Mouse (Mus musculus): Measurements from ENCODE around the gene Treh.

Gene Treh

DNA sequence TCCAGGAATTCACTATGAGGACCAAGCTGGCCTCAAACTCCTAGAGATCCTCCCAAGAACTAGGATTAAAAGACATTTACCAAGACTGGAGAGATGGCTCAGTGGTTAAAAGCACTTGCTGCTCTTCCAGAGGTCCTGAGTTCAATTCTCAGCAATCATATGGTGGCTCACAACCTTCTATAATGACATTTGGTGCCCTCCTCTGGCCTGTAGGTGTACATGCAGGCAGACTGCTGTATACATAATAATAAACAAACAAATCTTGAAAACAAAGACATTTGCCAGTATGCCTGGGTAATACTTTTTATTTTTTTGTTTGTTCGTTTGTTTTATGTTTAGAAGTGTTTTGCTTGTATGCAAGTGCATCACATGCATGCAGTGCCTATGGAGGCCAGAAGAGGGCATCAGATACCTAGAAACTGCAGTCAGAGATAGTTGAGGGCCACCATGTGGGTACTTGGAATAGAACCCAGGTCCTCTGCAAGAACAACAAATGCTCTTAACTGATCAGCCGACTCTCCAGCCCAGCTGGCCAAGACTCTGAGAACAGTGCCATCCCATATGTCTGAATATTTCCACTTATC, 5.3 kb downstream of the Treh start:
- no peak for DNase-seq (ENCODE audit: low spot score in 2 of 2)

DNA sequence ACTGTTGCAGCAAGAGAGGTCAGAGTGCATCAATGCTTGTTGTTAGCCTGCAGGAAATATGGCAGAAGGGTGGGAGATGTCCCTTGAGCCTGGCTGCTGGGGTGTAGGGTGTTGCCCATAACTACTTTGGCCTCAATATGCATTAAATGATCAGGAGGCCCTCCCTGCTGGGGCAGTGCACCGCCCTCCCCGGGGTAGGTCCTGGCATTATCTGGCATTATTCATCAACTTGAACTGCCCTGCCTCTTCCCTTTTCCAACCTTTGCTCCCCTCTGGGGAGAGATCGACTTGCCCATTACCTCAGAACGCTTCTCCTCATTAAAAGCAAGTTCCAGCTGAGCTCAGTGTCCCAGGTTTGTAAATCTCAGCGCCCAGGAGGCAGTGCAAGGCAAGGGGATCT, 6.5 kb downstream of the Treh start:
- no peak for DNase-seq (ENCODE audit: low spot score in 2 of 2)

DNA sequence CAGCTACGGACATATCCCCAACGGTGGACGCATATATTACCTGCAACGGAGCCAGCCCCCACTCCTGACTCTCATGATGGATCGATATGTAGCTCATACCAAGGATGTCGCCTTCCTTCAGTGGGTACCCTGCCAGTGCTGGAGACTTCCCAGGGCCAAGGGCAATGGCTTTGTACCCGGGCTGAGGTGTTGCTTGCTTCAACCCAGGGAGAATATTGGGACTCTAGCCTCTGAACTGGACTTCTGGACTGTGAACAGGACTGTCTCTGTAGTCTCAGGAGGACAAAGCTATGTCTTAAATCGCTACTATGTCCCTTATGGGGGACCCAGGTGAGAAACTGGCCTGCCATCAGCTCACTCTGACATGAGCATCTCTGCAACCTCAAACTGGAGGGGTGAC, 10.0 kb downstream of the Treh start:
- no peak for DNase-seq (ENCODE audit: low spot score in 2 of 2)

DNA sequence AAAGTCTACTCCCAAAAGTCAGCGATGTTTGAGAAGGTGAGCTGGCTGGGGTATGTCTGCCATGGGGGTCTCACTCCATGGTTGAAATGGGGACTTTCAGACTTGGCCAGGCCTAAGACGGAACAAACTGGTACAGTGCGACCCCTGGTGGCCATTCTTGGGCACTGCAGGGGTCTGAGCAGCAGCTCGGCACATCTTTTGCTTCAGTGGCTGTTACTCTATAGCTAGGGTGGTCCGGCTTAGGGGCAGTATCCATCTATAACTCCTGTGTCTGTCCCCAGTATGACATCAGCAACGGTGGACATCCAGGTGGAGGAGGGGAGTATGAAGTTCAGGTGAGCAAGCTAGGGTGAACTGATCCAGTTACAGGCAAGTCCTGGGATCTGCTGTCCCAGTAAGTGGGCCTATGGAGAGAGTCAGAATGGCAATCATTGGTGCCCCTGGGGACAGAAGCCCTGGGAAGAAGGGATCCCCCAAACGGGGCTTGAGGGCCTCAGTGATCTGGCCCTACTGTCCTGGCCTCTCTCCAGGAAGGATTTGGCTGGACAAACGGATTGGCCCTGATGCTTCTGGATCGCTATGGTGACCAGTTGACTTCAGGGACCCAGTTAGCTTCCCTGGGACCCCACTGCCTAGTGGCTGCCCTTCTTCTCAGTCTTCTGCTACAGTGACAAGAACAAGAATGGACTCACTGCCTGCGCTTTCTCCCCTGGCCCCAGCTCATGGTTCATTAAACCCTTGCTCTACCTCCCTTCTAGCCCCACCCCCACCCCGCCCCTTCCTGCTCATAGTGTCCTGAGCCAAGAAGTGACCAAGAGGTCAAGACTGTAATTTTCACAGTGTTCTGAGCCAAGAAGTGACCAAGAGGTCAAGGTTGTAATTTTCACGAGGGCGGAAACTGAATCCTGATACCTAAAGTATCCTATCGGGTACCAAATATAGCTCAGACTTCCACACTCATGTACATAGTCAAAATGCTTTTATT, 12.6 kb downstream of the Treh start:
- peak in 1 of 2 experiments; percentile 75 for DNase-seq (ENCODE audit: low spot score in 2 of 2)

DNA sequence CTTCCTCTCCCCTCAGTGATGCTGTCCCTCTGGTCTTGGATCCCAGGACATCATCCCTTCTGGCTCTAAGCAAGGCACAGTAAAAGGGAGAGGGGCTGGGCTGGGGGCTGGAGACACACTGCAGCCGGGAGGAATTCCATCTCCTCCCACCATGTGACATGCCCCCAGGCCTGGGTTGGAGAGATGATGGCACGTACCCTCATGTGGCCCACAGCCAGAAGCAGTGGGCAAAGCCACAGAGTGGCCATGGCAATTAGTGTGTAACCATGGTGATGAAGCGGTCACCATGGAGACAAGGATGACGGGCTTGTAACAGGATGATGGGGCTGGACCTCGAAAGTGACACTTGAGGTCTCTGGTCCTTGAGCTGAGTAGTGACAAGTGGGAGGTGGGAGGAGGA, 13.6 kb downstream of the Treh start:
- DNase-seq (ENCODE audit: low spot score in 2 of 2): no peak

DNA sequence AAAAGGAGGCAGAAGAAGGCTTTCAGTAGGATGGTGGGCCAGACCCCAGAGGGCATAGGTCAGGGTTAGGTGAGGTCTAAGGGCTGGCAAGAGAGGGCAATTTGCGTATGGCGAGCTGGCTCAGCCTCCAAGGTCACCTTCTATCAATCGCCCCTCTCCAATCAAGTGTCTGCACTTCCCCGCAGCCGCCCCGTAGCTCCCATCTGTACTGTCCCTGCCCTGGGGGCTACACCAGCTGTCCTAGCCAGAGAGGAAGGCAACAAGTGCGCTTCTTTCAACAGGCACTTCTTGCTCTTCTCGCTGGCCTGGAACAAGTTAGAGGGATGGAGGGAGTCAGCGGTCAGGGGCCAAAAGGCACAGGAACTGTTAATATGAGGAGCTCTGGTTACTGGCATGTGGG, 15.0 kb downstream of the Treh start:
- no peak for DNase-seq (ENCODE audit: low spot score in 2 of 2)

DNA sequence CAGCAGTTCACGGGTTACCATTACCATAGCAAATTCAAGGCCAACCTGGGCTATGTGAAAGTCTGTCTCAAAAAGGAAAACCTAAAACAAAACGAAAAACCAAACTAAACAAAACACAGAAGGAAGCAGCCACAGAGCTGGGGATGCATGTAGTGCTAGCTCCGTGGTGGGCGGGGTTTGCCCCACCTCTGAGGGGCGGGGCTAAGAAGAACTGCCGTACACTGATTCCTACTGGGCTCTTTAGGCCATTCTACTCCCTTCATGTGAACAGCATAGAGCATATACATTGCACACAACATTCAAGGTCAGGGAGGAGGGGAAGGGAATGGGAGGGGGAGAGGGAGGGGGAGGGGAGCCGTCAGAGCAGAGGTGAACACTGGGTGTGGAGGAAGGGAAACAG, 17.6 kb downstream of the Treh start:
- DNase-seq (ENCODE audit: low spot score in 2 of 2): no peak

DNA sequence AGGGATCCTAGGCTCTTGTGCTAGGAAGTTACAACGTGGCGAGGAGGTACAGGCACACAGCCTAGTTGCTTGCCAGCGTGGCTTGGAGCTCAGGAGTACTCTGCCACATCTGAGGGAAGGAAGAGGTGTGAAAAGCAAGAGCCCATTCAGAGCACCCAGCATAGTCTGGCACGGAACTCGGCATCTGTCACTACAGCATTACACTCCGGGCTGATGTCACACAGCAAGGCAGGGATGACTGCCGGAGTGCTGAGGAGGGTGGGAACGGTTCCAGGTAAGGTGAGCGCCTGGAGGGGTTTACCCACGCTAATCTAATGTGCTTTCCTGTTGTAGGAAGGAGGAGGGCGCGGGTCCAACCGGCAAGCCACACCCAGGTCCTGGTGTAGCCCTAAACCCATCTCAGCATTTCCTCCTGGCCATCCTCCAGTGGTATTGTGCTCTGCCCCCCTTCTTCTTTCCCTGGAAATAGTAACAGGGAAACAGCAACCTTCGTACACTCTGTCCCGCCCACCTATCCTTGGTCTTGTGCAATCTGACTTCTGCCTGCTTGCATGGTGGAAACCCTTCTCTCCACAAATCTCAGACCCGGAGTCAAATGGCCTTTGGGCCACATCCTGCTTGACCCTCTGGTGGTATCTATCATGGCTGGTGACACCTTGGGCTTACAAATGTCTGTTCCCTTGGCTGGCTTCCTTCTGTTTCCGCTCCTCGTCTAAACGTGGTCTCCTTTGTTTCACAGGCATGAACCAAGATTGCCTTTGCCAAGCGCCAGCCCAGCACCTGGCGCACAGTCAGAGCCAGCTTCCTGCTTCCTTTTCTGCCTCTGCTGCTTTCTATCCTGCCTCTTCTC, 18.9 kb downstream of the Treh start:
- peak; percentile 36 to 57 for DNase-seq (ENCODE audit: low spot score in 2 of 2)

DNA sequence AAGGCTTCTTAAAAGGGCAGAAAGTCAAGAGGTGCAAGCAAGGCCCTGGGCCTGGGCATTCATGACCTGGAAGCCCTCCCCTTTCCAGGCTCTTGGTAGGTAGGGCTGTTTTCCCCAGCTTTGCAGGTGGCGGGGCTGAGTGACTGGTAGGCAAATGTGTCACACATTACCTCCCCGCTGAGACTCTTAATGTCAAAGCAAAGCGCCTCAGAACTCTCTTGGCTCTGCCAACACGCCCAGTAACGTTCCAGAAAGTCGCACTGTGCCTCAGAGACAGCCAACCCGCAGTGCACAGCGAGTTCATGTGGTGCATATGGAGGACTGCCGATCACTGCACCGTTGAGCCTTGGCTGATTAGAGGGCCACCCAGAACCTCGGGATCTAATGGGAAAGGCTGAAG, 20.0 kb downstream of the Treh start:
- no peak for DNase-seq (ENCODE audit: low spot score in 2 of 2)

DNA sequence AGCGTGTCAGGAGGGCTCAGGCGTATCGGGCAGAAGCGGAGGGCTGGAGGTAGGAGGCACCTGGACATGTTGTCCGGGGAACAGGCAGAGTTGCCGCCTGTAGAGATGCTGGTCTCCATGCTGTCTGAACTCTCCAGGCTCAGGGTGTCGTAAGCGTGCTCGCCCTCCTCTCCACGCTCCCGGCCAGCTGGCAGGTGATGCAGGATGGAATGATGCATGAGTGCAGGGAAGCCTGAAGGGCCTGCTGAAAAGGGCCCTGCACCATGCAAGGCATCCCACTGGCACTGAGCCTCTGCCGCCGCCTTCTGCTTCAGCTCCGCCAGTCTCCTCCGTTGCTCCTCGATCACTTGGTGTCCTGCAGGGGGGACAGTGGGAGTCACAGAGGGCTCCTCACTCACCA, 24.8 kb downstream of the Treh start:
- DNase-seq (ENCODE audit: low spot score in 2 of 2): no peak

DNA sequence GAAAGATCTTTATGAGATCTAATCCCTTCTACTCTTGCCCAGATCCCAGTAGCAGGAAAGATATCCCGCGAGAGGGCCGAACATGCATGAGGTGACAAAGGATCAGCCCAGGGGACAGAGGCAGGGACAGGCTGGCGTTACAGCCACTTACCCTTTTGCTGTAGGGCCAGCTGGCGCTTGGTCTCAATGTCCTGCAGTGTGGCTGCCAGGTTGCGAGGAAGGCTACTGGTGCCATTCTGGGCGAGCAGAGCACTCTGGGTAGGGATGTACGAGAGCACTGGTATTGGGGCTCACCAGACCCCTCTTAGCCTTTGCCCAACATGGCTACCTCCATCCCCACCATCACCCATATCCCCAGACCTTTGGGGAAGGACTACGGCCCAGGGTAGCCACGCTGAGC, 26.2 kb downstream of the Treh start:
- no peak for DNase-seq (ENCODE audit: low spot score in 2 of 2)

DNA sequence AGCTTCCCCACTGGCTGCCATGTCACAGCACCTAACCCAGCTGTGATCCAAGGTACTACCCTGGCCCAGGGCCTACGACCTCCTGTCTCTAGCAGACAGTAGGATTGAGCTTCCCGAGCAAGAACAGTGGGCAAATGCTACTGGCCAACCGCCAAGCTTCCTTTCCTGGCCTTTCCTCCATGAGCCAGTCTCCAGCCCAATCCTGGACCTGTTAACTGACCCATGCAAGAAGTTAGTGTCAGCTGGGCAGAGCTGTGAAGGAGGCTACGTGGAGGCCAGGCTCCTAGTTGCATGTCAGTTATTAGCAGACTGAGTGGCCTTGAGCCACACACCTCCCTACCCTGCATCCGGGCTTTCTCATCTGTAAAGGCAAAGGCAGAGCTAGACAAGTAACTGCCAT, 26.7 kb downstream of the Treh start:
- DNase-seq (ENCODE audit: low spot score in 2 of 2): no peak

DNA sequence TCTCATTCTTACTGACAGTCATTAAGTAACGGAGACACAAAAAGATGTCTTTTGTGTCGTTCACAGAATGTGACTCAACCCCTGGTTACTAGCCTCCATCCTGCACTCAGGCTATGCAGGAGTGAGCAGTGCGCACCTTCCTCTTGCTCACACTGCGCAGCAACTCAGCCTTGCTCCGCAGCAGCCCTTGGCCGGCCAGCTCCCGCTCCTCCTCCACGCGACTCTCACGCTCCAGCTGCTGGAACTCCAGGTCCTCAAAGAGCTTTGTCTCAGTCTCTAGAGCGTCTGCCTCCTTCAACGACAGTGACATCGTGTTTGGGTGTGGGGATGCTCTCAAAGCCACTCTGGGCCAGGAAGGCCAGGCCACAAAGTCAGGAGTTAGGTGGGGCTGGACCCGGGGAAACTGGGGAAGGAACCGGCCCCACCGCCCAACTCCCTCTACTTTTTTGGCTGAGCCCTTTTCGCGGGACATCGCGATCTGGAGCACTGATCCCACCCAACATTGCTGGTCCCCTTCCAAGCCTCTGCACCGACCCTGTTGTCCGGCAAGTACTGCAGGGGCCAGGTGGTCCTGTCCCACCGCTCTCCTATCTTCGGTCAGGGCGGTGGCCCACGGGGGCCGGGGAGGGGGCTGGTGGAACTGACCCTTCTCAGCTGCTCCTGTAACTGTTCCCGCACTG, 34.9 kb downstream of the Treh start:
- DNase-seq (ENCODE audit: low spot score in 2 of 2): no peak

DNA sequence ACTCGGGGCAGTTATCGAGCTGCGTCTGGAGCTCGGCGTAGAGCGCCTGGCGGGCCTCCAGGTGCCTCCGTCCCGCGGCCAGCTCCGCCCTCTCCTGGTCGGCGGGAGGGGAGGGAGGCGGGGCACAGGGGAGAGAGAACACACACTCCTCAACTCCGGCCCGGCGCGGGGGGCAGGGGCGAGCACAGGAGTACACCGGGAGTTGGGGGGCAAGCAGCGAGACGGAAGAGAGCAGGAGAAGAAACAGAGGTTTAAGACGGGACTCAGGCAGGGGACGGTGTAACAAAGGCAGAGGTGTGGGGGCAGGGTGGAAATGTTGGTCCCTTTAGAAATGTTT, 35.4 kb downstream of the Treh start:
- DNase-seq (ENCODE audit: low spot score in 2 of 2): no peak

DNA sequence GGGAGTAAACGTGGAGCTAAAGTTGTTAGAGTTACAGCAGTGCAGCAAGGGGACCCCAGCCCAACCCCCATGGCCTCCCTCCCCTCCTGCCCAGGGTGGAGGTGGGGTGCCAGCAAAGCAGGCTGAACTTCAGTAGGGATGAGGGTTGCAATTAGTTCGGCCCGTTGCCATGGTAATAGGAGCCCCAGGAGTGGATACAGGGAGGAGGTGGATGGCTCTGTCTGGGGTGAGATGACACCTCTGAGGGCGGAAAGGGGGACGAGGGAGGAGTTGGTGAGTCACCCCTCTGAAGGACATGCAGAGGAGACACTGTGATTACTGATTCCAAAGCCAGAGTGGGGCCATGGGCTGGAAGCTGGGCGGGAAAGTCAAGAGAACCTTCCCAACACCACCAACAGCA, 35.9 kb downstream of the Treh start:
- DNase-seq (ENCODE audit: low spot score in 2 of 2): no peak

DNA sequence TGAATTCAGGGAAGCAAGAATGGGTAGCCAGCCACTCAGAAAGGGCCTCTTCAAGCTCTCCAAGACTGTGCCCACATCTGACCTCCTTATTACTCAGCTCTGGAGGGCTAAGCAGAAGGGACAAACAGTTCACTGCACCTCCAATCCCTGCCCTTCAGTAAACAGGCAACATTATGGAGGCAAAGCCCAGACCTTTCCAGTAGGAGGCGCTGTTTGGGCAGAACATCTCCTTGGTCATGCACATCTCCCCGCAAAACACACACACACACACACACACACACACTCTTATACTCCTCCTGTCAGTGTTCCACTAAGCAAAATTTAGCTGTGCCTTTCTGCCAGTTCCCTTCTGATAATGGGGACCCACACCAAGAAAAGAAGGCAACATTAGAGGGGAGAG, 36.6 kb downstream of the Treh start:
- no peak for DNase-seq (ENCODE audit: low spot score in 2 of 2)

DNA sequence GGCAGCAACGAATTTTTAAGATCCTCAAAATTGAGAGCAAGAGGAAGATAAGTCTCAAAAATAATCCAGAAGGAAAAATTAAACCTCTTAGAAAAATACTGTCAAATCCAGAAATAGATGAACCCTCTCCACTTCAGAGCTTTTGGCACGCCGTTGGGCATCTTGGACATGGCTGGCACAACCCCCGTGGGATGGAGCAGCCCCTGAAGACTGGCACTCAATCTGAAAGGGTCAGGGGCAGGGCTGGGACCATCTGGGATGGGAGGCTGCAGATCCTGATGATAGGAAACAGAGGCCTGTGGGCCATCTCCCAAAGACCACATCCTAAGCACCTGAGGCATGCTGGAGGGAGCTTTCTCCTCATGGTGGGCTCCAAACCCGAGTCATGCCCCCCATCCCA, 37.2 kb downstream of the Treh start:
- DNase-seq (ENCODE audit: low spot score in 2 of 2): no peak

DNA sequence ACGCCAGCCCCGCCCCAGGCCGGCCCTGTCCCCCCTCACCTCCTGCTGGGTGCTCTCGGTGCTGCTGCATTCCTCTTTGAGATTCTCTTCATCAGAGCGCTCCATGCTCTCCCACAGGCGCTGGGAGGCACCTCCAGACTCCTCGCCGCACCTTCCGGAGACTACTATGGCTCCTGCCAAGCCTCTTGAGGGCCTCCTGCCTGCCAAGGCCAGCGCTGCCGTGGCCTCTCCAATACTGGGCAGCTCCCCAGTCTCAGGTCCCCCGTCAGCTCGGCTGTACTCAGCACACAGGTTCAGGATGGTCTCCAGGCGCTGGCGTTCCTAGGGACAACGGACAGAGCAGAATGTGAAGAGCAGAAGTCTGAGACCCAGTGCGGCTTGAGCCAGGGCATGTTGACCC, 38.6 kb downstream of the Treh start:
- DNase-seq (ENCODE audit: low spot score in 2 of 2): no peak

DNA sequence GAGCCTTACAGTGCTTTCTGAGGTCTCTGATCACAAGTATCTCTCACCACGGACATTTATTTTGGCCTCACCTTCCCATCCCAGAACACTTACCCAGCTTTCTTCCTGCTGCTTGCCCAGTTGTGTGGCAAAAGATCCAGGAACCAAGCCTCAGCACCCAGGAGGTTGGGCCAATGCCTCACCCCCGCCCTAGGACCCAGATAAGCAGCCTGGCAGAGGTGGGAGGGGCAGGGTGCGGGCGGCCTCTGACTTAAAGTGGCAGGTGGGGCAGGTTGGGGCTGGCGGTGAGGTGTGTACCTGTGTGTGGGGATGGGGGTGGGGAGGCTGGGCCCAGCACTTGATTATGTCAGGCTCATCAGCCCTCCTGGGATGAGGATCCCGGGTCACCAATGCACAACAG, 40.0 kb downstream of the Treh start:
- no peak for DNase-seq (ENCODE audit: low spot score in 2 of 2)

DNA sequence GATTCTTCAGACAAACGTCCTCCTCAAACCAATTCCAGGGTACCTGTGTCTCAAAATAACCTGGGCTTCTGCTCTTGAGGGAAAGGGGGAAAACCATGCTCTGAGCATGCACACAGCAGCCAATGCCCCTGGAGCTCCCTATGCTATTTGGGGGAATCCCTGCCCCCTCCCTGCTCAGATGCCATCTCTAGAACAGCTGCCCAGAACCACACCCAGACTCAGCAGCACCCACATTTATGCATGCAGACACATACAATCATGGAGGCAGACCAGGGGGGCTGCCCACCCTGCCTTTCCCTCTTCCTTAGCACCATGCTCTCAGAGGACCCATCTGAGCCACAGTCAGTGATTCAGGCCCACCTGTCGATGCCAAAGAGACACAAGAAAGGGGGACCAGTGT, 40.5 kb downstream of the Treh start:
- DNase-seq (ENCODE audit: low spot score in 2 of 2): no peak

DNA sequence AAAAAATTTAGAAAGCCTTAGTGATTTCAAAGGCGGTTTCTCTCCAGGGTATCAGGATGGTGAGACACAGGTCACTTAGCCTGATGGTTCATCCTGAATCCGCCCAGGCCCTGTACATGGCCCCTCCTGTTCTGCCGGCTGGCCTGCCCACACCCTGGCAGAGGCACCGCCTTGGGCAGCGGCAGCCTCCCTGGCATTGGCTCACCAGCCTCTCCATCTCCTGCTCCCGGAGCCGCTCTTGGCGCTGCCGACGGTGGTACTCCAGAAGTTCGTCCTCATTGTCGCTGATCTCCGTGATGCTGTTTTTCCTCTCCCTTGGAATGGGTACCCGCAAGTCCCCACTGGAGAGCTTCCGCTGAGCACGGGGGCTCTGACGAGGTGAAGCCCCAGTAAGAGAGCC, 42.1 kb downstream of the Treh start:
- DNase-seq (ENCODE audit: low spot score in 2 of 2): no peak

DNA sequence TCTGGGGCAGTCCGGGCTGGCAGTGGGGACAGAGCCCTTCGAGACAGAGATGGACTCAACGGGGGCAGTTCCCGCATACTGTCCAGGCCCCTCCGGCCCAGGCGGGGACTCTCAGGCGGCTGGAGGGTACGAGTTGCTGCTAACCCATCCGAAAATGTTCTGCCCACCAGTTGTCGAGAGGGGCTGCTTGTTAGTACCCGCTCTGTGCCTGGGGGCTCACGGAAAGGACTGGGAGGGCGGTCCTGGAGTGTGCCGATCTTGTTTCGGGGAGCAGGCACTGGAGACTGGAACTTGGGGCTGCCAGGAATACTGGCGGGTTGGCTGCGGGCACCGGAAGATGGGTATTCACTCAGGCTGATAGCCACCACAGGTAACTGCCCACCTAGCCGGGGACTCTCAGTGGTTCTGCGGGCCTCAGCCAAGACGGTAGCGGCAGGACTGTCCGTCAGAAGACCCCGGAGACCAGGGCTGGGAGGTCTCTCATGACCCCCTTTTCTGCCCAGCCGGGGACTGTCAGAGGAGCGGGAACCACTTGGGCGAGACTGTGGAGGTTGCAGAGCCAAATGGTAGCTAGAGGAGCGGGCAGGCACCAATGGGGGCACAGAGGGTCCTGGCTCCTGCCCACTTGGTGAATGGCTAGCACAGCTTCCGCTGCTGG, 42.8 kb downstream of the Treh start:
- DNase-seq (ENCODE audit: low spot score in 2 of 2): no peak
